Mouse (Mus musculus) left cerebral cortex, adult 18-20 months (tissue): ENCODE results near the gene Snrnp35. TPM values are rescaled to one million over a fixed set of nuclear protein-coding genes. Genes with fewer than 3 reads are reported as not detected.

Experiments
- DNase-seq, 2 experiments: peaks; one replicate each; pipeline ENCODE4 v3.0.0; 2021 to 2022; ENCODE audit warnings: low spot score in 2 of 2, mixed read lengths in 1 of 2
- total RNA-seq, 2 experiments: library from RNA; stranded (reverse); gene quantifications; 2 replicates each; pipeline ENCODE4 v1.2.3; 2021

Gene Snrnp35
- total RNA-seq, 2 experiments from 2014 or later: 23.0 to 27.5 TPM

- no peak for DNase-seq
Measured at GRCm38 (mm10) chr5:124462297-124463025, 20.5 kb upstream of the Snrnp35 start.

DNA sequence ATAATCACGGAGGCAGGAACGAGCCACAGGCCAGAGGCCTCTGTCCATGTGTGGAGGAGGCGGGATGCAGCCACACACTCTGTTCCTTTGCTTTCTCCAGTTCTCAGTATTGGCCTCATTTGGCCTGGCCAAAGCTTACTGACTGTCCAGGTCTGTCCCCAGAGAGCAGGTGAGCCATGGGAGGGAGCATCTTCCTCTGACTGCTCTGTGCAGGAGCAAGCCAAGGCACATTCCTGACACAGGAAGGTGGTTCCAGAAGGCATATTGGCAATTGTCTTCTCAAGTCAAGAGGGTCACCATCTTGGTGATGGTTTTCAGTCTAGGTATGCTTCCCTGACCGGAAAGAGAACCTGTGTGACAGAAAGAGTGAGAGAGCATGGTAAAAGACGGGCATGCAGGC is 19.5 kb upstream of the Snrnp35 start:
- DNase-seq: no peak

- no peak for DNase-seq
Measured at GRCm38 (mm10) chr5:124464905-124465304, 18.0 kb upstream of the Snrnp35 start.

DNA sequence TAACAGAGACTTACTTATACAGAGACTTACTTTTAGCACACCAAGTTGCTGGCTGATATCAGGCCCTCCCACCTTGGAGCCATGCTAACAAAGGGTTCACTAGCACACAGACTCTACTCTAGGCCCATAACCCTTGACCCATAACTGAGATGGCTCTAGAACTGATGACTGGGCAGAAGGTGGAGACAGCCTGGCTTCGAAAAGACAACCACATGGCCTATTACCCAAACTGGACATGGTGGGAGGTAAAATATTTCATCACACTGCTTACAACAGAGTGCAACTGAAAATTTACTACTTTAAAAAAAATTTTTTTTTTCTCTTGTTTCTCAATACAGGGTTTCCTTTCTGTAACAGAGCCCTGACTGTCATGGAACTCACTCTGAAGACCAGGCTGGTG is 15.2 kb upstream of the Snrnp35 start:
- no peak for DNase-seq

DNA sequence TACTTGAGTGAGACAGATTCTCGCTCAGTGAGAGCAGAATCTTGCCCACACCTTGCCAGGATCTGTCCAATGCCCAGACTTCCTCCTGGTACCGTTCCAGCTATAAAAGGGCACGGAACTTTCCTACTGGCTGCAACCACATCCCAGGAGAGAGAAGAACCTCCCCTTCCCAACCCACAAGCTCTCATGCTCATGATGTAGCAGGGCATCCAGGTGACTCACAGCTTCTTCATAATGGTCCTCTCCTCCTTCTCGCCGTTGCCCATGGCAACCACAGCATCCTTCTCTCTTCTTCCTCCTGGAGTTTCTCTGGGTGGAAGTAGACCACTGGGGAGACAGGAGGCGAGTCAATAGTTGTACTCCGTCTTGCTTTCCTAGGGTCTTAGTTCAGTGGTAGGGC is 14.6 kb upstream of the Snrnp35 start:
- peak in 1 of 2 experiments; percentile 42 for DNase-seq

DNA sequence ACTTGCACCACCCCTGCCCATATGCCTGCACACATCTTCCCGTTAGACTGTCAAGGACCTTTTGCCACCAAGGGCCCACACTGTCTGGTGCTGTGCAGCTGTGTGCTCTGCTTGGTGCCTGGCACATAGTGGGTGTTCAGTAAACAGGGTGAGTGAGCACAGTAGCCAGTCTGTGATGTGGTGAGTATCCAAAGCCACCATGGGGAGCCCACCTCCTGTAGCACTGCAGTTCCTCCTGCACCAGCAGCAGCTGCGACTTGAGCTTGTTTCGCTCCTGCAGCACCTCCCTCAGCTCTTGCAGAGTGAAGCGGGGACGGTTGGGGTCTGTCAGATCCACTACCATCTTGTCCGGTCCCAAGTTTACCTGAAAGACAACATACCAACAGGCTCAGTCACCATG is 13.4 kb upstream of the Snrnp35 start:
- DNase-seq: no peak

DNA sequence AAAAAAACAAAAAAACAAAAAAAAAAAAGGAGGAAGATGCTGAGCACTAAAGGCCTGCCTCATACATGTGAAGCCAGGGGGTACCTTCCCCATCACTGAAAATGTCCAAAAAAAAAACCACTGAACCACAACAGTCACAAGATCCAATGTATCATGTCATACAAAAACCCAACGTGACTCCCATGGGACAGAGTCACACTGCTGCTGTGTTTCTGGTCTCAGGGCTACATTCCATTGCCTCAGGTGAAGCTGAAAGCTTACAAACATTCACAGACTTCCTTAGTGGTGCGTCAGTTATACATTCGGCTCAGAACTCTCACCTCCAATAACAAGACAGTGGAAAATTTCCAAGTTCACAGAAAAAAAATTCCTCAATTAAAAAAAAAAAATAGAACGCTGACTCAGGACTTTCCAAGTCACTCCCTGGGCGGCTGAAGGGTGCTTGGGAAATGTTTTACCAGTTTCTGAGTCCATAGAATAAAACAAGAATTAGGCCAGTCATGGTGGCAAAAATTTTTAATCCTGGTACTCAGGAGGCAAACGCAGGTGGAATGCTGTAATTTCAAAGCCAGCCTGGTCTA is 12.3 kb upstream of the Snrnp35 start:
- no peak for DNase-seq

- DNase-seq: no peak
Measured at GRCm38 (mm10) chr5:124478873-124479204, 4.1 kb upstream of the Snrnp35 start.

DNA sequence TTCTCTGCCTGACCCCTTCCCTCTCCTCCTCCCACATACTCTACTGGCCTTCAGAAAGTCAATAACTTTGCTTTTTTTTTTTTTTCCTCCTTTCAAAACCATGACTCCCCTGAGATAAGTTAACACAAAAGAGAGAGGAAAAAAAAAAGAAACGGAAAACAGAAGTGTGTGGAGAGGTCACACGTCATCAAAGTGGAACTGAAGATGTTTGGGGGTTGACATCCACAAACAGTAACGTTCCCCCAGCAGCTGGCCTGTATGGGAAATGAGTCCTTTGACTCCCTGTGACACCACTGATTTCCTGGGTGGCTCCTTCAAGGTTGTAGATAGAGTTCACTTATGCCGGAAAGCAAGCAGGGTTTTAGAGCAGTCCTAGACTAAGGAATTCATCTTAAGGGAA is 2.8 kb upstream of the Snrnp35 start:
- DNase-seq: no peak

- no peak for DNase-seq
Measured at GRCm38 (mm10) chr5:124481714-124482113, 1.2 kb upstream of the Snrnp35 start.

- no peak for DNase-seq
Measured at GRCm38 (mm10) chr5:124482436-124482965, 433 bp upstream of the Snrnp35 start.

- DNase-seq: no peak
Measured at GRCm38 (mm10) chr5:124483655-124484396, 892 bp downstream of the Snrnp35 start.

DNA sequence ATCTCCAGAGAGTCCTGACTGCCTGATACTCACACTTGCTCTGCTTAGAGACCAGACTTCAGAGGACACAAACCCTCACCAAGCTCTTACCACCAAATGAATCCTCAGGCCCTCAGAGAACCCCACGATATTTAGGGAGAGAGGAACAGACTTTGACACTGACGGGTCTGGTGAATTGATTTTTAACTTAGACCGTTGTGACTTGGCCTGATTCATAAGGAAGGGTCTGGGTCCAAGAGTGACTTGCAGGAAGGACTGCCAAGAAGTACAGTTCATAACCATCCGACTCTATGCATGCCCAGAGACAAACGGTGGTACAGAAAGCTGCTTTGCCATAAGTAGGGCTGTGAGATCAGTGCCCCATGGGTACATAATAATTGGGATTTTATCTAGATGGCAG is 2.7 kb downstream of the Snrnp35 start:
- DNase-seq: no peak

- DNase-seq: no peak
Measured at GRCm38 (mm10) chr5:124488885-124489284, 6.0 kb downstream of the Snrnp35 start.

GRCm38 (mm10) chr5:124491732-124492131 is 8.8 kb downstream of the Snrnp35 start:
- DNase-seq: no peak

DNA sequence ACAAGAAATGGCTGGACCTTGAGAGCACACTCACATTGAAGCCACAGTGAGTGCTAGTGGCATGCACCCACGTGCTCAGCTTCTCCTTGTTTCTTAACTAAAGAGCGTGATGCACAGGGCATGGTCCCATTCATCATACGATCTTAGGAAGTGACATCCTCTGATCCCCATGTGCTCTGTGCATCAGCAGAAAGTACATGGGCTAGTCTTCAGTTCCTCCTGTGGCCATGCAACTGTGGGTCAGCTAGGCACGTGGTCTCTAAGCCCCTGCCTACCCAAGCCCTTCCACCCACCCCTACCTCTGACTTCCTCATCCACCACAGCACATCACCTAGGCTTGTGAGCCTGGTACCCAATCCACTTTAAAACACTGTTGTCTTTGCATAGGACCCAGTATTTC is 9.7 kb downstream of the Snrnp35 start:
- DNase-seq: no peak

DNA sequence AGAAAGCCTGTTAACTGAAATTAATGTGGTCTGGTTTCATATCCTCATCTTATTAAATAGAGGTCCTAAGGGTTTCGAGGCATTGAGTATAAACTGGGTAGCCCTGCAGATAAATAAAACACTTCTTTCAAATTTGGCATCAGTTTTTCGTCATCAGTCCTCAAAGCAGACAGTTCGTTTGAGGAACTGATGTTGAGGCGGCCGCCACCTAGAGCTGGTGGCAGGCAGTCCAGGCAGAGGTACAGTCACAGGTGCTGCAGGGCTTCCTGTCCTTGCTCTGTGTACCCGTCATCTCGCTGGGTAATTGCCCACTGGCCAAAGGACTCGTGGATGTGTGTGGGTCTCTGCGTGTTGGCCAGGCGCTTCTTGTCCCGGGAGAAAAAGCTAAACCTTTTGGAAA is 10.5 kb downstream of the Snrnp35 start:
- no peak for DNase-seq

DNA sequence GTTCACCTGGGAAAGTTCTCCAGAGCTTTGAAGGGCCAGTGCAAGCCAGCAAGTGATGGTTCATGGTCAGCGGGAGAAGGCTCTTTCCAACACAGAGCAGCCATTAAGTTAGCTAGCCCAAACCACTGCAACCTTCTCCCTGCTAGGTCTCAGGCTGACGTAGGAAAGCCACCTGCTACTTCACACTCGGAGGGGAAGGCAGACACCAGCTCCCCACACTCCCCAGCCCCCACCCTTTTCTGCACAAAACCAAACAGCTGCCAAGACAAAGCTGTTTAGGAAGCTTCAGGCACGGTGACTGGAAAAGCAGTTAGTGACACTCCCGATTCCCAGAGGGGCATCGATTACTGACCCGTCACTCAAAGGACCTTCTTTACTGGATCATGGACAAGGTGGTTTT is 12.6 kb downstream of the Snrnp35 start:
- DNase-seq: peak in 1 of 2 experiments; percentile 59

GRCm38 (mm10) chr5:124496614-124497514 is 13.9 kb downstream of the Snrnp35 start:
- no peak for DNase-seq

- no peak for DNase-seq
Measured at GRCm38 (mm10) chr5:124498221-124498876, 15.4 kb downstream of the Snrnp35 start.

- DNase-seq: no peak
Measured at GRCm38 (mm10) chr5:124499001-124499400, 16.1 kb downstream of the Snrnp35 start.
